Mouse (Mus musculus): Measurements from ENCODE around the gene Gm20812.
"Not testable (repeated sequence)": the region's sequence is repeated elsewhere in the genome, so short reads cannot be mapped to it uniquely, and the experiment has no call there.

The Gm20812 gene

GRCm38 (mm10) chrY:12381681-12382080 is at the start of gene Gm20812:
Gene Gm20812, plus strand, starts transcription at chrY:12381981.
- not testable (repeated sequence) for DNase-seq

All from kidney, postnatal 10 days (tissue).